Mouse (Mus musculus) liver, embryonic 14.5 days (tissue): ENCODE measurements at regions not wholly inside any gene's neighbourhood (a gene's known extent, or its start where the extent isn't known, plus 50 kb on each side); places are given as distances from the start of the nearest gene placed in this dataset.

ENCODE experiments used
- CTCF ChIP-seq: IDR thresholded peaks from 2 replicates; pipeline ENCODE4 v1.5.1; 2016; ENCODE audit warnings: antibody characterized with exemption, low read depth, control low read depth
- EP300 ChIP-seq: IDR thresholded peaks from 2 replicates; pipeline ENCODE4 v1.6.1; 2016; ENCODE audit warnings: antibody characterized with exemption, low read depth

DNA sequence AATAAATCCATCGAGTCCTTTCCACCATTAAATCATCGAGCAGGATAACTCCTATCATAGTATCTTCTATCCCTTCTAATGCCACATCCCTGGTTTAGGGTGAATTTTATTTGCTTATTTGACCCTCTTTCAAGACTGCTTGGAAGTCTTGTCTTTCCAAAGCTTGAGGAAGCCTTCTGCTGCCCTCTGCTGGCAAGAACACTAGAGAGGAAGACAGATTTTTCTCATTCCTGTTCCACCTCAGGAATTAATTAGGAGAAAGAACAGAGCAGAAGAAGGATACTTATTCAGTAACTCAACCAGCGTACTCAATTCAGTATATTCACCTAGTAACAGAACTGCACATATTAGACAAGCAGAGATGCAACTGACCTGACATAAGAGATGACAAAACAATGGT, 1005.9 kb downstream of the Basp1 start:
- TF ChIP-seq CTCF (peak; percentile 11; the same call in 1 of the 2 replicates), EP300 (no peak)
